In genomic region chr13:108204857-108205256, GRCm38 (mm10) we compare ENCODE assay signal across 23 mouse cellular contexts.
"Had no signal": no experiment of that assay in that cellular context is flagged by ENCODE, and none has a peak within 500 bp of the region (broad histone marks: within the 10 kb centered on the region; RNA-seq: fewer than 3 reads in every experiment).

No protein-coding gene starts in this region.

- H3K9ac ChIP-seq: heart, embryonic 12.5 days; hindbrain, embryonic 13.5 days; hindbrain, embryonic 15.5 days; limb, embryonic 13.5 days; limb, embryonic 15.5 days; liver, embryonic 12.5 days; liver, embryonic 14.5 days had no signal

- H3K27ac ChIP-seq: gastrocnemius, adult 2 months; heart, embryonic 10.5 days; hindbrain, embryonic 10.5 days; hindbrain, embryonic 13.5 days; hindbrain, embryonic 15.5 days; hindbrain, postnatal 0 days; layer of hippocampus, adult 2 months; left cerebral cortex, adult 2 months; limb, embryonic 13.5 days; limb, embryonic 15.5 days; liver, embryonic 12.5 days; liver, embryonic 14.5 days had no signal

- H3K27me3 ChIP-seq: heart, embryonic 12.5 days; hindbrain, embryonic 13.5 days; hindbrain, embryonic 15.5 days; limb, embryonic 13.5 days; limb, embryonic 15.5 days; liver, embryonic 12.5 days had no signal

- H3K4me1 ChIP-seq: heart, embryonic 10.5 days; hindbrain, embryonic 10.5 days; hindbrain, embryonic 13.5 days; hindbrain, embryonic 15.5 days; limb, embryonic 13.5 days; limb, embryonic 15.5 days; liver, embryonic 12.5 days had no signal

- H3K4me2 ChIP-seq: heart, embryonic 12.5 days; hindbrain, embryonic 13.5 days; hindbrain, embryonic 15.5 days; limb, embryonic 13.5 days; limb, embryonic 15.5 days; liver, embryonic 12.5 days had no signal

- DNase-seq: gastrocnemius, adult 2 months; gastrocnemius, postnatal 10 days; gastrocnemius, postnatal 25 days; heart, postnatal 10 days; heart, postnatal 4 days; kidney, adult 18-20 months; kidney, adult 8-10 months; kidney, postnatal 10 days; kidney, postnatal 25 days; kidney, postnatal 4 days; left cerebral cortex, postnatal 4 days had no signal

- H3K4me3 ChIP-seq: gastrocnemius, adult 2 months; heart, embryonic 10.5 days; heart, embryonic 12.5 days; hindbrain, embryonic 10.5 days; hindbrain, embryonic 13.5 days; hindbrain, embryonic 15.5 days; layer of hippocampus, adult 2 months; left cerebral cortex, adult 2 months; limb, embryonic 13.5 days; limb, embryonic 15.5 days; liver, embryonic 12.5 days had no signal

- ATAC-seq: hindbrain, postnatal 0 days; liver, embryonic 12.5 days had no signal

- H3K9me3 ChIP-seq: heart, embryonic 10.5 days; heart, embryonic 12.5 days; hindbrain, embryonic 10.5 days; hindbrain, embryonic 13.5 days; hindbrain, embryonic 15.5 days; limb, embryonic 13.5 days; limb, embryonic 15.5 days; liver, embryonic 12.5 days had no signal

- H3K36me3 ChIP-seq: heart, embryonic 10.5 days; heart, embryonic 12.5 days; hindbrain, embryonic 10.5 days; hindbrain, embryonic 13.5 days; hindbrain, embryonic 15.5 days; limb, embryonic 13.5 days; limb, embryonic 15.5 days; liver, embryonic 12.5 days had no signal
